Mouse (Mus musculus): ENCODE measurements around the gene Snx29.
A peak's percentile ranks its signal among the peaks of the same experiment; 100 is the strongest.

Snx29 gene

DNA sequence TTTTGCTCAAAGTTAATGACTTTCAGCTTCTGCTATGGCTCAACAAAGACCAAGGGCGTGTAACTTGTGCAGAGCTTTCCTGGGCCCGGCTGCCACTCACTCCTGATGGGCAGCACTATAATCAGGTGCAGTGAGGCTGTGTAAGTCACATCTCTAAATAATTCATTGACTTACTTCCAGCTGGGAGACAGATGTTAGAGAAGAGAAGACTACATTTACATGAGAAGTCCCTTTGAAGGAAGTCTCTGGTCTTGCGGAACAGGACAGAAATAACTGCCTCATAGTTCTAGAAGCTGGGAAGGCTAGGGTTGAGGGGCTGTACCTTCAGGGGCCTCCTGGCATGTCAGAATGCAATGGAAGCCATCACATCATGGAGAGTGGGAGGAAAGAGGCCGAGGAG, 127.9 kb downstream of the Snx29 start:
- no peak for DNase-seq (ENCODE audit: low spot score)

DNA sequence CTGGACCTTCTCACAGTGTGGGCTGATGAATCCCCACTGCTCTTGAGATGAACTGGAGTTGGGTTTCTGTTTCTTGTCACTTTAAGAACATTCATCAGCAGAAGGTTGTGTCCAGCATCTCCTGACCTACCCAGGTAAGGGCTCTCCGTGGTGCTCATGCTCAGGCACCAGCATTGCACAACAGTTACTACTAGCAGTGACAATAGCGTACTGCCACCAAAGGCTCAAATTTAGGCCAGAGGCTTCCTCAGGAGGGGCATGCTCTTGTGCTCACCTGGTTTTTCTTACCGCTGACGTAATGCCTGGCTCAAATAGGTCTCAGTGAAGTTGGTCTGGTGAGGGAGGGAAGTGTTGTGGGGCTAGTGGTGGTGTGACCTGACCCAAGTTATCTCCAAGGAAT, 132.2 kb downstream of the Snx29 start:
- no peak for DNase-seq (ENCODE audit: low spot score)

DNA sequence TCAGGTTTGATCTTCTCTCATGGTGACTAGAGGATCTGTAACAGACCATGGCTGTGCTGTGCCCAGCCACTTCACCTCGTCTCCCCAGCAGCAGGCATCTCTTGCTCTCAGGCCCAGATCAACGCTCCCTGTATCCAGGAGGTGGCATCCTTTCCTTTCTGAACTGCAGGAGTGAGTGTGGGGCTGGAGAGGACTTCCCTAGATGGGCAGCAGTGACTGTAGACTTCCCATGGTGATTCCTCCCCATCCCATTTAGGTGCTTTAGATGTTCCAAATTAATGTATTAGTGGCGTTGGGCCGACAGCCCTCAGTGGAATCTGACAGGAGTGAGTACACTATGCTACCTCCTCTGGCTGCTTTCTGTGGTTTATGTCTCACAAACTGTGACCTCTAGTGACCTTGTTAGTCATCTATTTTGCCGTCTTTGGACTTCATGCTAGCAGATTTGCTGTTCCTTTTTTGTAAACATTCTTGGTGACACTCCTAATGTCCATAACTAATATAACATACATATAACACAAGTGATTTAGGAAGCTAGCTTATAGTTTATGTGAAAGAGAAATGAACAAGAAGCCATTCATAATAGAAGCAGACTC, 132.9 kb downstream of the Snx29 start:
- no peak for DNase-seq (ENCODE audit: low spot score)

DNA sequence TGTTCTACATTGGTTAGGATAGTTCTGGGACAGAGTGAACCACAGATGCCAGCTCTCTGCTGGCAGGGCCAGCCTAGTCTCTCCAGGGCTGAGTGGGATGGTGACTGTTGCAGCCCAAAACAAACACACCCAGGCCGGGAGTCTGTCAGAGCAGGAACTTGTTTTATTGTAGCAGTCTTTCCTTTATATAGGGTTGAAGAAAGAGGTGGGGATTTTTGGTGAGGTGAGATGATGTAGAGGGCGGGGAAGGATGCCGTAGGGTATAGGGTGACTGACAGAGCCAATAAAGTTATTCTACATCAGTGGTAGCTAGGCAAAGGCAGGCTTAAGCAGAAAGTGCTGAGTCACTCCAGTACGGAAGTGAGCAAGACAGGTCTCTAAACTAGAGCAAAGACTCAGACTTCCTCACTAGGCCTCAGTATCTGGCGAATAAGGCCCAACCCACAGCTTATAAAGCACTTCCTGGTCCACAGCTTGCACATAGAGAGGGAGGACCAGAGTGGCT, 133.5 kb downstream of the Snx29 start:
- DNase-seq (ENCODE audit: low spot score) = no peak

DNA sequence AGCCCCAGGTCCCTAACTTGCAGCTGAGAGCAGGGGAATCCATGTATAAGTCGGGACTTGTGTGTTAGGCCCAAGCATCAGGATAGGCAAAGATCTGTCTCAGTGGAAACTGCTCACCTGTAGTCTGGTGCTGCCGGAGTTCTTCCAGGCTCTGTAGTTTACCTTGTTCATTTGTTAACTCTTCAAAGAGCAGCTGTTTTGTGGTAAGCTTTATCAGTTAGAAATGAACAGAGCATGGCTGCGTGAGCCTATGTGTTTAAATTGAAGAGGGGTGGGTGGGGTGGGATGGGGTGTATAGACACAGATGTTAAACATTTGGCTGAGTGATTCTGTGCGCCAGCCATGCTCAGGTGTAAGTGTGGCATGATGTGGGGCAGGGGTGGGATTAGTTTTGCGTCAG, 134.4 kb downstream of the Snx29 start:
- DNase-seq (ENCODE audit: low spot score) = no peak

DNA sequence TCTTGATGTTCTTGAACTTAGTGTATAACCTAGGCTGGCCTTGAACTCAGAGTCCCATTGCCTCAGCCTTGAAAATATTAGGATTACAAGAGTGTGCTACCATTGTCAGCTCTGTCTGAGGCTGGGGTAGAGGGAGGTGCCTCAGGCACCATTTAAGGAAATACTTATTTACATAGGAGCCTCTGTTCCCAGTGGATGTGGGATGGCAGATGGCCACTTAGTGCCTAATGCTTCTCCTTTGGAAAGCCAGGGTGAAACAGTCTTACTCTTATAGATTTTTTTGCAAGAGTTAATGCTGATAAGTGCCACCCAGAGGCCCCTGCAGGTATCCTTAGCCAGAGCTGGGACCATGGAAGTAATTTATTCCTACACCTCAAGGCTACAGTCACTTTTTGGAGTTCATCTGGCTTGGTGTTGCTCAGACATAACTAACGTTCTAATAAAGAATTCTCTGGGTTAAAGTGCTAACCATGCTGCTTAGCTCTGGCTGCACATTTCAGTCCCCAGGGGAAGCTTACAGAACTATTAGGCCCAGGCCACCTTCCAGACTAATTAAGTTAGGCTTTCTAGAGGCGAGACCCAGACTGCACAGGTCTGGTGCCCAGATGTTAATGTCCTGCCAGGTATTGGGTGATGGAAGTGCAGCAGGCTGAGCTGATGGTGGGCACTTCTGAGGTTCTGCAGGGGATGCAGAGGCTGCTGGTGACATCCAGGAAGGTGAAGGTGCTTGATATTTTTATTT, 135.1 kb downstream of the Snx29 start:
- no peak for DNase-seq (ENCODE audit: low spot score)

DNA sequence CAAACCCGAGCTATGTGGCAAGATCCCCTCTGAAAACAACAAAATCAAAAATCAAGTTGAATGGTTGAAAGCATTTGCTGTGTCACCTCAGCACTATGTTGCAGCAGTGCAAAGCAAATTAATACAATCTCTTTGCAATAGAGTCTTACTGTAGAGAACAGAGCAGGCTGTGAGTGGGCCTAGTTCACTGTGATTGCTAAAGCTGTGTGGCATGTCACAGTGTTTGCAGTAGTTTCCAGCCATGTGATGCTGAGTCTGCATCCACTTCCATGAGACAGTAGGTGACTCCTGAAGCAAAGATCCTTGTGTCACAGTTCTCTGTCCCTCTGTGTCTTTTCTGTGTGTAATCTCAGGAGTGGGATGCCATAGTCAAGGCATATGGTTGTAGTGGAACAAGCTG, 137.5 kb downstream of the Snx29 start:
- DNase-seq (ENCODE audit: low spot score) = no peak

DNA sequence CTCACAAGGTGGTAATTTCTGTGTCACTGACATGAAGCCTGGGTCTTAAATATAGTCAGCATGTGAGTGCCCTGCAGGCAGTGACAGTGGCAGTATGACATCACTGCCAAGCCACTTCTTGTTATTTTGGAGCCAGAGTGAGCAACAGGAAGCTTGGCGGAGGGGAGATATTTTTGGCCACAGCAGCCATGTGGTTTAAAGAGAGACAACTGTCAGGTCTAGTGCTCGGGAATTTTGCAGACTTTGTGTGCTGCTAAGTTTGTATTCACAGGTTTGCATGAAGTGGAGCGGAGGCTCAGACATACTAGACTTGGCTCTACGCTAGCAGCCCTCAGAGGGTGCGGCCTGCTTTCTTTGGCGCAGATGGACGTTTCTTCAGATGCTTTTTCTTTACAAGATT, 138.9 kb downstream of the Snx29 start:
- DNase-seq (ENCODE audit: low spot score) = no peak

DNA sequence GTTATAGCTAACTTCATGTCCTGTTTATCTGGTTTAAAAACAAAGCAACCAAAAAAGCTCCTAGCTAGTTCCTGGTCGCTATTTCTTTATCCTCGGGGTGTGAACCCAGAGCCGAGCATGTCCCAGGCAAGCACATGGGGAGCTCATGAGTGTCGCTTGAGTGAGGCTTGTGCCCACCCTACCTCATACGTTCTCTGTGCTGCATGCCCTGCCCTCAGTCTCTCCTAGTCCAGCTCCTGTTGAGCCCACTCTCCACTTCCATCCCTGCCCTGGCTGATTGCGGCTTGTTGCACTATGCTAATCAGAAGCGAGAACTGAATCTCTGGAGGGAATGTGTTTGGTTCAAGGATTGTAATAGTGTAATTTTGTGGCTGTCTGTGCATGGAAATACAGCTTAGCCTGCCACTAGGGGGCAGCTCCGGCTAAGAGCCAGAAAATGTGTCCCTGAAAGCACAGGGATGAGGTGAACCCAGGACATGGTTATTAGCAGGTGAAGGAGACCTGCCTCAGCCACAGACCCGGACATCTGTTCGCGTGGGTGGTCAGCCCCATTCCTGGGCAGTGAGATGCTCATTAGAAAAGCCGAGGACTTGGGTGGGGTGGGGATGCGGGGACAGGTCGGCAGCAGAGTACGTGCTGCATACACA, 145.9 kb downstream of the Snx29 start:
- peak; percentile 67 for DNase-seq (ENCODE audit: low spot score)

DNA sequence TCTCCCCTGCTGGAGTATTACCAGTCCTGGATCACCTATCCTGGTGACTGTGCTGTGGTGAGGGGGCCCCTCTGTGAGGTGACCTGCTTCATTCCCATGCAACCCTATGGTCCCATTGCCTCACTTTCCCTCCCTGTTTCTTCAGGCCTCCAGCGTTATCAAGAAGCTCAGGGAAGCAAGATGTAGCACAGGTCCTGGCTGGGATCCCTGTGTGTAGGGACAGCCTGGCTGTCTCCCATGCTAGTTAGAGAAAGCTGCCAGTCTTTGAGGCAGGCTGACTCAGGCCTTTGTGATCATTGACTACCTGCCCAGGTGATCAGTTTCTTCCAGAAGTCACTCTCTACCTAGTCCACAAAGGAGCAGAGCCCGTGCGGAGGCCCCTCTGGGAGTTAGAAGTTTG, 146.8 kb downstream of the Snx29 start:
- no peak for DNase-seq (ENCODE audit: low spot score)

DNA sequence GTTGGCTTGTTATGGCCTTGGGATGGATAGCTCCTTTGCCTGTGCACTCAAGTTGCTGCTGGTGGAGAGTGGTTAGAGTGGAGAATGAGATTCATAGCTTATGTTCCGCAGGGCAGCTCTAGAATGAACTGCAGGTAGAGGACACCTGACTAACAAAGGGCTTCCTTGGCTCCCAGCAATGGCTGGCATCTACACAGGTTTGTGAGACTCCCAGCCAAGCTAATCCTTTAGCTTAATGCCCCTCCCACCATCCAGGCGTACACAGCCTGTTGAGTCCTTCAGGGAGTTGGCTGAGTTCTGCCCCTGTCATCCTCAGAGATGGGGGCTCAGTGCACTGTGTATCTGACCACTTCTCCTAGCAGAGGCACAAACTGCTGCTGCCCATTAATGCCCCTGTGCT, 148.5 kb downstream of the Snx29 start:
- DNase-seq (ENCODE audit: low spot score) = no peak

DNA sequence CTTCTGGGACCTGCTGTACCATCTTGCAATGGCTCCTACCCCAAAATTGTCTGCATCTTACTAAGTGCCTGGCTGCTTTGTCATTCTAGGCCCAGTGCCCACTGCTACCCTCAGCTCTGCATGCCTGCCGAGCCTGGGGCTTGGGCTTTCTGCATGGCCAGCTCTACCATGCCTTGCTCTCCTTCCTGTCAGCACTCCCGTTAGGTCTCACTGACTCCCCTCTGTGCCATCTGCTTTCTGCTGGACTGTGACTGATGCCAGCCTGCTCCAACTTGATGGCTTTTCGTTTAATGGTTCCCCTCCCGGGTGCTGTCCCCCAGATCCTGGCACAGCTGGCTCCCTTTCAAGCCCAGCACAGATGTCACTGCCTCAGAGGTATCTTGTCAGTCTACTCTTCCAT, 150.1 kb downstream of the Snx29 start:
- DNase-seq (ENCODE audit: low spot score) = no peak

DNA sequence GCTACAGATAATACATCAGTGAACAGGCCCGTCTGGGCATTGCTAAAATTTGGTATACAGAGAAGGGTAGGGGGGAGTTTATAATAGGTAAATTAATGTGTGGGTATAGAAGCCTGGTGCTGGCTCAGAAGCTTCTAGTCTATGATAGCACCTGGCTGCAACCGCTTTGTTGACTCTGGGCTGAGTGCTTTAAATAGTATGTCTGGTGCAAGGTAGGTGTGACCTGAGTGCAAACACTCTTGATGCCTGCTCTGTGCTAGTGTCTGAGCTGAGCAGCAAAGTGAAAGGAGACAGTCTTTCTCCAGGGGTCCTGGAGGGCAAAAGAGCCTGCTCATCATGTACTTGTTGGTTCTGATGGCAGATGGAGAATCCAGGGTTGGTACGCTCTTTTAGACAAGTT, 150.8 kb downstream of the Snx29 start:
- no peak for DNase-seq (ENCODE audit: low spot score)

DNA sequence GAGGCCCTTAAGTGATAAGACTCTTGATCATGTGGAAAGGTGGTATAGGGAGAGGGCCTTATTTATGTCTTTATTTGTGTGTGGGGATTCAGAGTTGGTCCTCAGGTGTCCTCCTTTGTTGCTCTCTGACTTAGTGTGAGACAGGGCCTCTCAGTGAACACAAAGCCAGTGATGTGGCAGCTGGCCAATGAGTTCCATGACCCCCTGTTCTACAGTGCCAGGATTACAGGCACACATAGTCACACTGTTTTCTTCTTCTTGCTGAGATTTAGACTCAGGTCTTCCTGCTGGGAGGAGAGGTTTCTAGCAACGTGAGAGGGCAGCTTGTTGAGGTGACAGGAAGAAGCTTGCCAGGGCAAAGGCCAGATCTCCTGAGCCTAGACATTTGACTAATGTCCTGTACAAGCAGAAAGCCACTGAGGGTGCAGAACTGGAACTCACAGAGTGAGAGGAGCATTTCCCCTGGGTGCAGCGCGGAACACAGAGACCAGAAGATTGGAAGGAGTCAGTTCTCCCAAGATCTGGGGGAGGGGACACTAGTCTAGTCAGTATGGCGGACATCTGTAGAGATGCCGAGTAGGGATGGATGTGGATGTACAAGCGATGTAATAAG, 151.3 kb downstream of the Snx29 start:
- no peak for DNase-seq (ENCODE audit: low spot score)

DNA sequence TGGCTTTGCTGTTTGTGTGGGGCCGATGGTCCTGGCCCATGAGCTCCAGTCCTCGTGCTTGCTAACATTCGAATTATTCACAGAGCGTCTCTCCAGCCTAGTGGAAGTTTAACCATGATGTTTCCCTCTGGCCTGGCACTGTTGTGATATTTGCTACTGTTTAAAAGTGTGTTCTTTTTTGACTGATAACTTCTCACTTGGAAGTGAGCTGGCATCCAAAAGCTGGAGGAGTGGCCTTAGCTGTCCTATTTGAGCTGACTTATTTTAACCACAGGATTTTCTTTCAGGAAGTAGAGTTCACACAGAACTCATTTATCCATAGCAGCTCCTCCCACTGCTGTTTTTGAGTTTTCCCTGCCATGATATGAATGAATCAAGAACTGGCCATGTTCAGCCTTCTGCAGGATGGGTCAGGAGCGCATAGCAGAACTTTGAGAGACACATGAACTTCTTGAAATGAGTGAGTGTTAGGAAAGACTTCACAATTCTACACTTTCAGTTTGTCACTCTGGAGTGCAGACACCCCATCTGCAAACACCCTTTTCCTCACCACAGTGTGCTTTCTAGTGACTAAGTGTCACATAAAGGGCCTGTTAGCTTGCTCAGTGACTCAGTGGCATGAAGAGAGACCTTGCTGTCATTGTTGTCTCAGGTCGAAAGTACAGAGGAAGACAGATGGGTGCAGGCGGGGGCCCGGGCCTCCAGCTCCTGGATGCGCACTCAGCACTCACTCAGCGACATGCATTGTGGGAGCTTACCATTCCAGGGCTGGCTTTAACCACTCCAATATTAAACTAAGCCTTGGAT, 152.6 kb downstream of the Snx29 start:
- DNase-seq (ENCODE audit: low spot score) = no peak

DNA sequence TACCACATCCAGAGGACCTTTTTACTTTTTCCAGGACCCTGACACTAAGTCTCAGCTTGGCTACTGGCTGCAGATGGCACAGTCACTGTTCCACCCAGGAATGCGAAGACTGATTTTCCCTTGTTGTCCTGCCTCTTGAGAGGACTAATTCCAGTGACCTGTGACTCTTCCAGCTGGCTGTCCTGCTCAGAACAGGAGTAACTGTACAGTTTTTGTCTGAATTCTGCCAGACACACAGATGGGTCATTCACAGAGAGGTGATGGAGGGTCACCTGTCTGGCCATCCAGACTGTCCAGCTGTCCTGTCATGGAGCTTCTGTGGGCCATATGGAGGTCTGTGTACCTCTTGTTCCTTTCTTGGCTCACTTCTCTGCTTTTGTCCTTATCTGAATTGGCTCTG, 153.6 kb downstream of the Snx29 start:
- no peak for DNase-seq (ENCODE audit: low spot score)

DNA sequence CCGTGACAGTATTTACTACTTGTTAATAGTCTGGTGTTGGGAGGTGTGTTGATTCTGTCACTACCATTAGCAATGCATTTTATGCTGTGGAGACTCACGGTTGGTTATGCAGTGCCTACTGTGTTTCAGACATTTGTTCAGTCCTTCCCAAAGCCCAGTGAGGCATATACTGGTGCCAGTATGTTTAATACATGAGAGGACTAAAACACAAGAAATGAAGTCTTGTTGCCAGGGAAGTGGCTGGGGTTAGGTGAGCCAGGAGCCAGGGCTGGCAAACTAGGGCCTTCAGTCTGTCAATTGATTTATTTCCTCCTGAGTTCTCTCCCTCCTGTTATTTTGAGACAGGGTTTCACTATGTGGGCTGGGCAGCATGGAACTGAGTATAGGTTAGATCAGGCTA, 154.3 kb downstream of the Snx29 start:
- no peak for DNase-seq (ENCODE audit: low spot score)

DNA sequence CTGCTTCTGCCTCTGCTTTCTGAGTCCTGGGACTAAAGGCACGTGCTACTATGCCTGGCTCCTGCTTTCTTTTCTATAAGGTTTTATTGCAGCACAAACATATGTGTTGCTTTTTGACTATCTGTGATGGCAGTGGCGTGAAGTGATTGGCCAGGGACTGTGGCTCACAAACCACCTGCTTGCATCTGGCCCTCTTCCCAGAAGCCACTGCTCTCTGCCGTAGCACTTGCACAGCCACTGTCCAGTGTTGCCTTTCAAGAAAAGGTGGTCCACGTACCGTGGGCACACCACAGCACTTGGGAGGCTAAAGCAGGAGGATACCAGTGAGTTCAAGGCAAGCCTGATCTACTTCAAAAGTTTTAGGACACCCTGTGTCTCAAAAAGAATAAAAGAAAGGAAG, 154.9 kb downstream of the Snx29 start:
- DNase-seq (ENCODE audit: low spot score) = no peak

DNA sequence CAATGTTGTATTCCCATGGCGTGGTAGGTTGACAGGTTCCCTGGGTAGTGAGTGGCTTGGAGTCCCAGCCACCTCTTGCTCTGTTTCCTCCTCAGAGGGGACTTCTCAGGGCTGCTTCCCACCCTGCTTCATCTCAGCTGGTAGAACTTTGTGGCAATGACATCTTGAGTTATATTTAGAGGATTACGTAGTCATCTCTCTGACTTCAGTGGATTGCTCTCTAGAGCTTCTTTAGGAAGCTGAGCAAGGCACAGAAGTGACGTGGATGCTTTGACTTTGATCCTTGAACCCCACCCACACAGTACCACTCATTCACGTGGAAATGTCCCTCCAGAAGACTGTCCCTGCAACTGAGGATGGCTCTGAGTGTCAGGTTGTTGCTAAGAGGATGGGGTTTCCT, 156.9 kb downstream of the Snx29 start:
- DNase-seq (ENCODE audit: low spot score) = no peak

DNA sequence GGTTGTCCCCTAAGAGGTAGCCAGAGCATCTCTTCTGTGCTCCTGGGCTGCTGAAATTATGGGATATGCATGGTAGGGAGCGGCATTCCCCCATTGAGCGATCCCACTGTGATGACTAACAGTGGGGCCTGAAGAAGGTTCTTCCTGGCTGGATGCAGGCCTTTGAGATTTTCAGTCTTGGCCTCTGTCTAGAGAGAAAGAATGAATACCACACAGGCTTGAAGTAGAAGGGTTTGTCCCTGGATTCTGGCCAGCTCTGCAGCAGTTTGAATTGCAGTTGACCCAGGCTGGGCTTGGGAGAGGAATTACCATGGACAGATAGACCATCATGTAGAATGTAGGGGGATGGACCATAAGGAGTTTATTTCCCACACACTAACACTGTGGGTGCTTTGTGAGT, 159.5 kb downstream of the Snx29 start:
- DNase-seq (ENCODE audit: low spot score) = no peak

DNA sequence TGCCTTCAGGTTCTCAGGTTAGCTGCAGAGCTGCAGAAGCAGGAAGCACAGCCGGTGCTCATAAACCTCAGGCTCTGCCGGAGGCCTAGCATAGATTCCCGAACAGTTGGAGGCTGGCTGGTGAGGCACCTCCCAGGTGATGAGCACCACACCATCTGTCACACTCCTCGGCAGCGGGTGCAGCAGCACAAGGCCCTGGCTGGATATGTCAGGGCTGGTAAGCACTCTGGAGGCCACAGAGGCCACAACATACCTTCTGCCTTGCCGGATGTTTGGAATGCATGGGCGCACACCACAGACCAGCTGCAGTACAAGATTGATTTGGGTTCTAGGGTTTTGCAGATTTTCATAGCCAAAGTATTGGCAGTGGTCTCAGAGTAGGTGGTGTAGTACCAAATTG, 172.2 kb downstream of the Snx29 start:
- no peak for DNase-seq (ENCODE audit: low spot score)

DNA sequence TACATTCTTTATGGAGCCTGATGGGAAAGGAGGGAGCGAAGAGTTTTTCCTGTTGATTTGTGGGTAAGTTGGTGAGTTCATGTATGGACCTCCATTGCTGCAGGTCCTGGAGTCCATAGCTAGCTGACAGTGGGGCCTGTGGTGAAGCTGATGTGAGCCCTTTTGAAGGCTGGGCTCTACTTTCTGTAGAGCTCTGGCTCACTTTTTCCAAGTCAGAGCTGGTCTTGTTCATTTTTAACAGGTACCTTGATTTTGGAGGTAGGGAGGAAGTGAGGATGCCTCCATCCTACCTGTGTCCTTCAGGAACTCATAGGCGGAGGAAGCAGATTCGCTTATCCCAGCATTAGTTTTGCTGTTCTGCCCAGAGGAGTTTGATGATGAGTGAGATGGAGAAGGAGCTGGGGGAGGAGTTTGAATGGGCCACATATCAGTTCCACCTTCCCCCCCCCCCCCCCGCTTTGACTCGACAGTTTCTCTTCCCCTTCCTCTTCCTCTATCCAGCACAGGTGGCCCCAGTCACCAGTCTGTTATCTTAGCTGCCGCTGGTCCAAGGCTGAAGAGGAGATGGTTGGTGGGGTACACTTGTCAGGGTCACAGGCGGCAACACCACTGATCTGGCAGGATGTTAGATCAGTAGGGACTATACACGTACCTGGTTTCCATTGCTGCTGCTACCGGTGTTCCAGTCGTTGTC, 173.4 kb downstream of the Snx29 start:
- DNase-seq (ENCODE audit: low spot score) = no peak

Data from ovary, postnatal 36 days (tissue).